Mouse (Mus musculus): ENCODE data around the gene Ube2q1. TPM values are rescaled to one million over a fixed set of nuclear protein-coding genes. Genes with fewer than 3 reads are reported as not detected.

Gene Ube2q1
- polyA plus RNA-seq (2015; fragmentation: Illumina TruSeq; extraction: RNeasy Lipid Tissue Mini Kit (QIAGEN cat#74804); ENCODE audit: insufficient read depth, low read depth, low replicate concordance) = 19.4 TPM

DNA sequence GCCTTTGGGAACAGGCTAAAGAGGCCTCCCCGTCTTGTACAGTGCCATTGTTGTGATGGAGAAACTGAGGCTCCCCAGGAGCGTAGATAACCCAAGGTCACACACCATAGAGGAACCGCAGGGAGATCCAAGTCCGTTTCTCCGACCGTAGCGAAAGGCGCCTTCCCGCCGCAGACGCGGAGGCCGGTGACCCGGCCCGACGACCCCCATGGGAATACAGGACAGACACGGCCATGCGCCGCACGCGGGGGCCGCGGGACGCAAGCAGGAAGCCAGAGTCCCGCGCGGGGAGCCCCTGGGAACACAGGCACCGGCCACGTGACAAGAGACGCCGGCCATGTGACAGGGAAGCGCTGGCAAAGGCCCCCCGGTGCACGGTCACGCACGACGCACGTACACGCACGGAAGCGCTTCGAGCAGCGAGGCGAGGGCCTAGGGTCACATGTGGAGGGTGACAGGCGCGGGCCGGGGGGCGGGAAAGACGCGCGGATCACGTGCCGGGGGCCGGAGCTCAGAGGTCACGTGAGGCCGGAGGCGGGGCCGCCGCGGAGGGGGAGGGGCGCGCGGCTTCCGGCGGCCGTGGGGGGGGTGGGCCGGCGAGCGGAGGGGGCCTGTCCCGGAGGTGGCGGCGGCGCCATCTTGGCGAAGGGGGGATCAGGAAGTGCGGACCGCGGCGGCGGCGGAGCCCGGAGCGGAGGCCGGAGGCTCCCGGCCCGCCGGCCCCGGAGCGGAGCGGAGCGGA is at the start of gene Ube2q1:
TSS of gene Ube2q1 (plus strand) at position 649 of the 742 bp plus-strand sequence.

DNA sequence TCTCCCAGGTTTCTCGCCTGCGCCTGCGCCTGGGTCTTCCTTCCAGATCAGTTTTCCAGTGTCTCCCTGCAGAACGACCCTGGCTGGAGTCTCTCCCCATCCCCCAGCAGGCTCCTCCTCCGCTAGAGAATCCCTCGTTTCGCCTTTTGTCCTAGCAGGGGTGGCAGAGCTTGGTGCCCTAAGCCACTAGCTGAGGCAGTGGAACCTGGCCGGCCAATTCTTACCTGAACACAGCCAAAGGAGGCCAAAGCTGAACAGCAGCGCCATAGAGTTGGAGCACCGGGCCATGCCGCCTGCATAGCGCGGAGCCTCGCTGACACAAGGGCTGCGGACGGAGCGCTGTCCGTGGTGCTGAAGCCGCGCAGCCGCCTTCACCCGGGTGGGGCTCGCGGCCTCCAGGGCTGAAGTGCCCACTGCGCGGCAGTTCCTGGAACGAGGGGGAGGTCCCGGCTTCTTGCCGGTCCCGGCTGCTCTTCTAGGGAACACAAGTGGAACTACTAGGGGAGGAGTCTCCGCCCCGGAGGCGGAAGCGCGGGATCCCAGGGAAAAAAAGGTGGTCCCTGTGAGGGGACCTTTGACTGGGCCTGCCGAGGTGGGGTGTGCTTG is 9.2 kb upstream of the Ube2q1 start, which contains the start of gene Chrnb2:
TSS of gene Chrnb2 (minus strand) at position 514 of the 606 bp plus-strand sequence.

DNA sequence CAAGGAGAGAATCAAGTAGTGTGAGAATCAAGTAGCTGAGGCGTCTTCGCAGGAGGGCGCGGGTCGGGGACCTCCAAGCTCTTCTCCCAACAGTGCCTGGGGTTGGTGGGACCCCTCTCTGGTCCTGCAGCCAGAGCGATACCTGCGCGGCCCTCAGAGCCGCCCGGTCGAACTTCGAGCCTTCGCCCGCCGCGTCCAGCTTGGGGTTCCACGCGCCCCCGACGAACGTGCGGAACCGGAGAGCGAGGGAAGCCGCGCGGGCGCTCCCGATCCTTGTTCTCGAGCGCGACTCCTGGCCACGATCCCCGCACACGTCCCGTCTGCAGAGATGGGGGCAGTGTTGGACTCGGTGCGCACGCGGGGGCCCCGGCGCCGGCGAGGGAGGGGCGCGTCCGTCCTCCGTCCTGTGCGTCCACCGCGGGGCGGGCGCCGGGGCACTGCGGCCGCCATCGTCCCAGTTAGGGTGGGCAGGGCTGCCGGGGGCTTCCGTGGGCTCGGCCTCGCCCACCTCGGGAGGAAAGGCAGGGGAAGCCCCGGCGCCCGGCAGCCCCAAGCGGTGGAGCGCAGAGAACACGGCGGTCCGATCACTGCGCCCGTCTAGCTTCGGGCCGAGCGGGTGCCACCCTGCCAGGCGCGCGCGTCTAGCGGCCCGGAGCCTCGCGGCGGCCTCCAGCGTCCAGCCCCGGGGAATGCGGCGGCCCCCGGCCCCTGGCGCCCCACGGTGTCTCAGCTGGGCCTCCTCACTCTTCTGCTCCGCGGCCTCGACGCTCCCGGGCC is 57.6 kb downstream of the Ube2q1 start, which contains the start of gene She:
TSS of gene She (plus strand) at position 556 of the 777 bp plus-strand sequence.

Other genes starting within 250 kb of the Ube2q1 start
- 8.9 TPM for gene Adar, start 58.6 kb upstream of the Ube2q1 start, polyA plus RNA-seq (2015; fragmentation: Illumina TruSeq; extraction: RNeasy Lipid Tissue Mini Kit (QIAGEN cat#74804); ENCODE audit: insufficient read depth, low read depth, low replicate concordance)
- 0.65 TPM for gene Chrnb2, start 9.0 kb upstream of the Ube2q1 start, polyA plus RNA-seq (2015; fragmentation: Illumina TruSeq; extraction: RNeasy Lipid Tissue Mini Kit (QIAGEN cat#74804); ENCODE audit: insufficient read depth, low read depth, low replicate concordance)
- 6.4 TPM for gene She, start 57.8 kb downstream of the Ube2q1 start, polyA plus RNA-seq (2015; fragmentation: Illumina TruSeq; extraction: RNeasy Lipid Tissue Mini Kit (QIAGEN cat#74804); ENCODE audit: insufficient read depth, low read depth, low replicate concordance)
- gene Il6ra, start 139.6 kb downstream of the Ube2q1 start, polyA plus RNA-seq (2015; fragmentation: Illumina TruSeq; extraction: RNeasy Lipid Tissue Mini Kit (QIAGEN cat#74804); ENCODE audit: insufficient read depth, low read depth, low replicate concordance) = 4.7 TPM
- 10.9 TPM for gene Atp8b2, start 189.9 kb downstream of the Ube2q1 start, polyA plus RNA-seq (2015; fragmentation: Illumina TruSeq; extraction: RNeasy Lipid Tissue Mini Kit (QIAGEN cat#74804); ENCODE audit: insufficient read depth, low read depth, low replicate concordance)
- 32.6 TPM for gene Hax1, start 225.2 kb downstream of the Ube2q1 start, polyA plus RNA-seq (2015; fragmentation: Illumina TruSeq; extraction: RNeasy Lipid Tissue Mini Kit (QIAGEN cat#74804); ENCODE audit: insufficient read depth, low read depth, low replicate concordance)